Mouse (Mus musculus) gastrocnemius, postnatal 14 days (tissue): ENCODE results near the gene Megf8. TPM values are rescaled to one million over a fixed set of nuclear protein-coding genes. Genes with fewer than 3 reads are reported as not detected.
"Not testable (repeated sequence)": the region's sequence is repeated elsewhere in the genome, so short reads cannot be mapped to it uniquely, and the experiment has no call there.

Experiments
- DNase-seq: peaks from one replicate; pipeline ENCODE4 v3.0.0; 2021; ENCODE audit warnings: mixed read lengths
- intact Hi-C: fragments of 180-260 bp; cut with DNase I; formaldehyde crosslinking; loops from one replicate; pipeline ENCODE4 v1.15.1; 2025; ENCODE audit warnings: low total_unique reads
- total RNA-seq, 2 experiments: library from RNA; stranded (reverse); gene quantifications; 2 replicates each; pipeline ENCODE4 v1.2.3; 2021

The Megf8 gene
- total RNA-seq, 2 experiments from 2014 or later, result 18.5 to 19.7 TPM

- intact Hi-C loops, result no loop called here
- no peak for DNase-seq
These were observed 75.0 kb downstream of the Megf8 start for GRCm38 (mm10) chr7:25391856-25392453.

GRCm38 (mm10) chr7:25392851-25393250, 75.9 kb downstream of the Megf8 start:
- intact Hi-C loops, result no loop called here
- DNase-seq, result no peak

- intact Hi-C loops, result no loop called here
- no peak for DNase-seq
These were observed 76.7 kb downstream of the Megf8 start for GRCm38 (mm10) chr7:25393451-25394210.

- intact Hi-C loops, result no loop called here
These were observed 77.8 kb downstream of the Megf8 start for GRCm38 (mm10) chr7:25394754-25395153.

GRCm38 (mm10) chr7:25395186-25395557, 78.2 kb downstream of the Megf8 start:
- intact Hi-C loops, result no loop called here
- no peak for DNase-seq

More at GRCm38 (mm10) chr7:25394754-25395153, 77.8 kb downstream of the Megf8 start:
- no peak for DNase-seq

- intact Hi-C loops, result no loop called here
- peak; percentile 98 for DNase-seq
These were observed 78.9 kb downstream of the Megf8 start for GRCm38 (mm10) chr7:25395558-25396521.

GRCm38 (mm10) chr7:25396621-25397020, 79.7 kb downstream of the Megf8 start:
- intact Hi-C loops, result no loop called here
- DNase-seq, result no peak

- intact Hi-C loops, result no loop called here
- no peak for DNase-seq
These were observed 81.6 kb downstream of the Megf8 start, which contains the start of gene Lipe for GRCm38 (mm10) chr7:25398610-25399009. Gene Lipe, minus strand, starts transcription at chr7:25398710.

GRCm38 (mm10) chr7:25399028-25399427, 82.1 kb downstream of the Megf8 start:
- intact Hi-C loops, DNase-seq: not testable (repeated sequence)

- intact Hi-C loops, result no loop called here
- no peak for DNase-seq
These were observed 84.6 kb downstream of the Megf8 start for GRCm38 (mm10) chr7:25401551-25401950.

- intact Hi-C loops, result no loop called here
- DNase-seq, result no peak
These were observed 85.0 kb downstream of the Megf8 start for GRCm38 (mm10) chr7:25401986-25402385.

GRCm38 (mm10) chr7:25402671-25403101, 85.7 kb downstream of the Megf8 start:
- peak; percentile 41 for DNase-seq
- intact Hi-C loops, result no loop called here

- no peak for DNase-seq
- intact Hi-C loops, result no loop called here
These were observed 89.5 kb downstream of the Megf8 start for GRCm38 (mm10) chr7:25406468-25406867.

- intact Hi-C loops, result no loop called here
- DNase-seq, result no peak
These were observed 92.3 kb downstream of the Megf8 start for GRCm38 (mm10) chr7:25409114-25409760.

- DNase-seq, result no peak
- intact Hi-C loops, result loop anchor here (5.0 kb wide), 1 partner anchor 44 kb away; the partner anchor contains the start of gene Cnfn
These were observed 94.1 kb downstream of the Megf8 start for GRCm38 (mm10) chr7:25410969-25411615.

- intact Hi-C loops, result loop anchor here (5.0 kb wide), 1 partner anchor 45 kb away; the partner anchor contains the start of gene Cnfn
- DNase-seq, result no peak
These were observed 94.9 kb downstream of the Megf8 start for GRCm38 (mm10) chr7:25411861-25412260.

- intact Hi-C loops, result loop anchor here (5.0 kb wide), 1 partner anchor 46 kb away; the partner anchor contains the start of gene Cnfn
These were observed 96.0 kb downstream of the Megf8 start, which contains the start of gene Cxcl17 for GRCm38 (mm10) chr7:25412833-25413441. Gene Cxcl17, minus strand, starts transcription at chr7:25412886.

More at GRCm38 (mm10) chr7:25412833-25413441, 96.0 kb downstream of the Megf8 start, which contains the start of gene Cxcl17:
- DNase-seq, result no peak
